Mouse (Mus musculus) heart, postnatal 0 days (tissue): ENCODE results near the gene Cebpg.

Experiments
- CTCF ChIP-seq: IDR thresholded peaks from 2 replicates; pipeline ENCODE4 v1.5.1; 2016; ENCODE audit warnings: antibody characterized with exemption, control low read depth, low read depth
- EP300 ChIP-seq: IDR thresholded peaks from 2 replicates; pipeline ENCODE4 v1.6.1; 2016; ENCODE audit warnings: antibody characterized with exemption, low read depth

DNA sequence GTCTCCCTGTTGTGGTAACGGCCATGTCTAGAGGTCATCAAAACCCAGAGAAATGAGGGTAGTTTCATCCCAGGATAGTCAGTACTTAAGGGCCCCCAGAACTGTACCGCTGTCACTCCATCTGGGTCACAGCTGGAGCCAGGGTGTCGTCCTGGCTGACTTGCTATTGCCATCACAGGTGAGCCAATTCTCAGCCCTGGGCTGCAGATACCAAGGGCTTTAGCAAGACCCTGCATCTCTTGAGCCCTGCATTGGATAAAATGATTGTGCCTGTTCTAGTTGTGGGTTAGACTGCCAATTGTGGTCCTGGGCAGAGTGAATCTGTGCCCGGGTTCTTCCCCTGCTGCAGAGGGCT, 30.1 kb downstream of the Cebpg start:
- TF ChIP-seq CTCF (no peak), EP300 (no peak)
